Mouse (Mus musculus) cortical plate, adult 2 months (tissue): ENCODE measurements at regions not wholly inside any gene's neighbourhood (a gene's known extent, or its start where the extent isn't known, plus 50 kb on each side); places are given as distances from the start of the nearest gene placed in this dataset.

Experiments used
- CTCF ChIP-seq: fragments of 200-500 bp; IDR thresholded peaks from 2 replicates; pipeline ENCODE4 v1.5.1; 2011; ENCODE audit warnings: mild to moderate bottlenecking, control low read depth, low read length; ENCODE audit not compliant: insufficient read depth; ENCODE audit errors: extremely low read depth
- POLR2A ChIP-seq: fragments of 200-500 bp; IDR thresholded peaks from 2 replicates; pipeline ENCODE4 v1.6.1; 2011; ENCODE audit warnings: mild to moderate bottlenecking, low read length, control low read depth; ENCODE audit not compliant: insufficient read depth; ENCODE audit errors: extremely low read depth

DNA sequence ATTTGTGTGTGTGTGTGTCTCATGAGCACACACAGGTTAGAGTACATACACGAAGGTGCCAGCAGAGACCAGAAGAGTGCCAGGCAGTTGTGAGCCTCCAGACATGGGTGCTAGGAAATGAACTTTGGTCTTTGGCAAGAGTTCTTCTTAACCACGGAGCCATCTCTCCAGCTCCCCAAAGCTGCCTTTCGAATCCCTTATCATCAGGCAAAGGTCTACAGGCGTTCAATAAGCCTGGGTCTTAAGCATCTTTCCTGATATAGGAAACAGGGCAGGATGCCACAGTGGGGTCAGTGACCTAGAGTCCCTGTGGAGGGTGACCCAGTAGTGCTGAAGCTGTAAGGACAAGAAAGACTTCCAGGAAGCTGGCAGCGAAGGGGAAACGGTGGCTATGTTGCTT is 173.6 kb upstream of the Jmjd1c start:
- no peak for TF ChIP-seq CTCF
- no peak for TF ChIP-seq POLR2A
